Mouse (Mus musculus) liver, adult (tissue): ENCODE results near the gene Klhl22.

ENCODE experiments used
- GATA4 ChIP-seq: IDR thresholded peaks from 2 replicates; pipeline ENCODE4 v1.6.1; 2014; ENCODE audit warnings: mild to moderate bottlenecking, low read length; ENCODE audit not compliant: insufficient replicate concordance

Klhl22 gene

DNA sequence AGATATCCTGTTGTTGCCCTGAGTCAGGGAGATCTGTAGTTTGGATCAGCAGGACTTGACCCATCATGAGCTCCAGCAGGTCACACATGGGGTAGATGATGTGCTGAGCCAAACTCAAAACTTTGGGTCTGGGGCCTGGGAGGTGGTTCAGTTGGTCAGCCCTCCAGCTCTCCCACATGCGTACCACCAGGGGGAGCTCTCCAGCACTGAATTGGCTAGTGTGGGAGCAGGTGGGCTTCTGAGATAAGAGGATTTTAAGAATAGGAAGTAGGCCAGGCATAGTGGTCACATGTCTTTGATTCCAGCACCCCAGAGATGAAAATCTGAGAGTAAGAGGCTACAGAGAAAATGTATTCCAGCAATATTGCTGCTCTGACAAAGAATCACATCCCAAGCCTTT is 14.9 kb upstream of the Klhl22 start:
- TF ChIP-seq GATA4, result no peak

DNA sequence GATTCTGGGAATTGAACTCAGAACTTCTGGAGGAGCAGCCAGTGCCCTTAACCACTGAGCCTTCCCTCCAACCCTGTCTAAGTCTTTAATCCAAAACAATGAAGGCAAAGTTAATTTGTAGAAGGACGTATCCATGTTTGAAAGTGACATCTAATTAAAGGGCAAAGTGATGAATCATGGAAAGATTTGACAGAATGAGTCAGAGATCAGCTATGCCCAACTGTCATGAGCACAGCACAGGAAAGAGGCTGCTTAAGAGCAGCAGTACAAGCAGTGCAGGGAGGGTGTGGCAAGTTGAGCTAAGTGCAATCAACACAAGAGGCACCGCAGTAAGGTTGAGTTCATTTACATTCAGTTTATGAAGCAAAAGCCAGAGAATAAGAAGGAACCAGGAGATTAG is 14.4 kb upstream of the Klhl22 start:
- TF ChIP-seq GATA4, result no peak

- TF ChIP-seq GATA4, result no peak
Measured at GRCm38 (mm10) chr16:17753001-17753400, 6.4 kb upstream of the Klhl22 start.

DNA sequence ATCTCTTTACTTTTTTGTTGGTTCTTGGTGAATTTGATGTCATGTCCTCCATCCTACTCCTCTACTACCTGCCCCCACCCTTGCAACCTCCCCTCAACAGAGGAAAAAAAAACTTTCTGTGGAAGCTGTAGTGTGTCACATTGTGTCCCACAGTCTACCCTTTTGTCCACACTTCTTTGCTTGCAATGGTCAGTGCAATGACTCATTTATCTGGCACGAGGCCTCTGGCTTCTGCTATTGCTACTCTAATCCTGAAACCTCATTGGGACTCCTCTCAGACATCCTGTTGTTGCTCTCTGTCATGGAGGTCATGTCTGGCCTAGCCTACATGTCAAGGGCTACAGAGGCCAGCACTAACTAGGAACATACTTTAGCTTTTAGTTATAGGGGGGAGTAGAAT is 5.7 kb upstream of the Klhl22 start:
- no peak for TF ChIP-seq GATA4

DNA sequence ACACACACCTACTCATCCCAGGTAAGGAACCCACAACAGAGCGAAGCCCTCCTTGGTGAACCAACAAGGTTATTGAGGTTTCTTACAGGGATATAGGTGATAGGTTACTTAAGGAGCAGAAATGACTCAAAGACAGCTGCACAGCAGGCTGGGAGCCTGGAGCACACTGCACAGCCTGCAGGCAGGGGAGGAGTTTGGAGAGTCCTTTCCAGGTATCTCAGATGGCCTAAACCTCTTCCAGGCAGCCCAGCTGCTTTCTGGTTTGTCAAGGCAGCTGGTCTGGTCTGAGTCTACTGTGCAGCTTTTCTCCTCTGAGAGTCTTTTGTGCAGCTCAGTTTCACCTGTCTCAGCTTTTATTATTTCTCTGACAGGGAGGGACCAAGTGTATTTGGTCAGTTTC is 1.7 kb upstream of the Klhl22 start:
- TF ChIP-seq GATA4, result no peak

GRCm38 (mm10) chr16:17758902-17759301 is 516 bp upstream of the Klhl22 start:
- TF ChIP-seq GATA4, result no peak

DNA sequence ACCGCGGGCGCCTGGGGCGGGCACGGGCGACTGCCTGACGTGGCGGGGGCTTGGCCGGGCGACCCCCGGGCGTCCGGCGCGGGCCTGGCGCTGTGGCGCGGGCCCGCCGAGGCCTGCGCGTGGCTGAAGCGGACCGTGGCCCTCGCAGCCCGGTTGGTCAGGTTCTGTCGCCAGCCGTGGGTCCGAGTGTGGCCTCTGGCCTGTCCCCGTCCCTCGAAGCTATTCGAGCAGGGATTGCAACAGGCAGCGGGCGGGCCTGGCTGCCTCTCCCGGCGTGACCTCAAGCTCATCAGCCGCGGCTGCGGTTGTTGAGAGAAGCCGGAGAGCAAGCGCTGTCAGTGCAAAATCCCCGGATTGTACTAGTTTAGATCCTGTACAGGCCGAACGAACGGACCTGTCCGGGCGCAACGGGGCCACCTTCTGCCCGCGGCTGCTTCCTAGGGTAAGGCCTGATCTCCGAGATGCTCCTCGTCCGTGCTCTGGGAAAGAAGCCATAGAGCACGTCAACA is 449 bp downstream of the Klhl22 start:
- TF ChIP-seq GATA4, result no peak

GRCm38 (mm10) chr16:17760657-17761056 is 1.2 kb downstream of the Klhl22 start:
- no peak for TF ChIP-seq GATA4

GRCm38 (mm10) chr16:17761074-17761473 is 1.7 kb downstream of the Klhl22 start:
- TF ChIP-seq GATA4, result no peak

DNA sequence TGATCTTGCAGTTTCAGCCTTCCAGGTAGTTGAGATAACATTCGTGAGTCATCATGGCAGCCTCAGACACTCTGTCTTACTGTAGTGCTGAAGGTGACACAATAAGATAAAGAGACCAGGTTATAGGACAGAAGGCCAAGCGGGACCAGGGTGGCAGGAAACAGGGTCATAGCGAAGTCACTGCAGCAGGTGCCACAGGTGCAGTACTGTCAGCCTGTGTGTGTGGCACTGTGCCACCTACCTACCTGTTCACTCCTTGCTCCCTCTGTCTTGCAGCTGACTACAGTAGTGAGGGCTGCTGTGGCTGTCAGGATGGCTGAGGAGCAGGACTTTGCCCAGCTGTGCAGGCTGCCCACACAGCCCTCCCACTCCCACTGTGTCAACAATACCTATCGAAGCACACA is 4.7 kb downstream of the Klhl22 start:
- TF ChIP-seq GATA4, result no peak

GRCm38 (mm10) chr16:17768834-17769233 is 9.4 kb downstream of the Klhl22 start:
- TF ChIP-seq GATA4, result no peak

DNA sequence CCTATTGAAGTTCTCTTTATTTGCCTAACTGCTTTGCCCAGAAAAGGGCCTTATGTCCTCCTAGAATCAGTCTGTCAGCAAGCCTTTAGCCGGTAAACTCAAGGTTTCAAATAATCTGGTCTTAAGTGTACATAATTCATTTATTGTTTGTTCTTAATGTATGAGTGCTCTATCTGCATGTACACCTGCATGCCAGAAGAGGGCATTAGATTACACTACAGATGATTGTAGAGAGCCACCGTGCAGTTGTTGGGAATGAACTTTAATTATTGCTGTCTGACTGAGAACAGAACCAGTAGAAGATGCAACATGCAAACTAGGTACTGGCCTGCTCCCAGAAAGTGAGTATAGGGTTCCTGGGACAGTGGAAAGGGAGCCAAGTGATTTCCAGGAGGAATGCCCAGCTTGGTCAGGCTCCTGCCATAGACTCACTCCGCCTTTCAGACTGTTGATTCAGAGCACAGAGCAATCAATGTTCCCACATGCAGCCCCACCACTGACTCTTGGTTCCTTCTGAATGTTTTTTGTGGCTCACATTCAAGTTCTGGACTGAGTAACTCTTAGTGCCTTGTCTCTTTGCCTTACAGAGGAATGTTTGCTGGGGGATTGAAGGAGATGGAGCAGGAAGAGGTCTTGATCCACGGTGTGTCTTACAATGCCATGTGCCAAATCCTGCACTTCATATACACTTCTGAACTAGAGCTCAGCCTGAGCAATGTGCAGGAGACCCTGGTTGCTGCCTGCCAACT is 11.9 kb downstream of the Klhl22 start:
- no peak for TF ChIP-seq GATA4

- no peak for TF ChIP-seq GATA4
Measured at GRCm38 (mm10) chr16:17776828-17777227, 17.4 kb downstream of the Klhl22 start.

DNA sequence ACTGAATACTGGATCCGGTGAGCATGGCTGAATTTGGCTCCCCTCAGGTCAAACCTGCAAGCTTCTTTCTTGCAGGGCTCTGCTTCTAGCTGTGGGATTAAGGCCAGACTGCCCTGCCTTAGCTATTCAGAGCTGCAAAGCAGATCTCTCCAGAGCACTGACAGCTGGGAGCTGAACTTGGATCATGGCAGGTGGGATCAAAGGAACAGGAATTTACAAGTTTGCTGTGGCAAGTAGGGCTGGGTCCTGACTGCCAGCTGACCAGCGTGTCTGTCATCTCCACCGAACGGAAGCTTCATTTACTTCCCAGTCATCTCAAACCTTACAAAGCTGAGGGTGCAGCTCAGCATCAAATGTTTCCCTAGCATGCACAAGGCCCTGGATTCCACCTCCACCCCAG is 18.8 kb downstream of the Klhl22 start:
- TF ChIP-seq GATA4, result no peak

GRCm38 (mm10) chr16:17779692-17780091 is 20.3 kb downstream of the Klhl22 start:
- no peak for TF ChIP-seq GATA4

DNA sequence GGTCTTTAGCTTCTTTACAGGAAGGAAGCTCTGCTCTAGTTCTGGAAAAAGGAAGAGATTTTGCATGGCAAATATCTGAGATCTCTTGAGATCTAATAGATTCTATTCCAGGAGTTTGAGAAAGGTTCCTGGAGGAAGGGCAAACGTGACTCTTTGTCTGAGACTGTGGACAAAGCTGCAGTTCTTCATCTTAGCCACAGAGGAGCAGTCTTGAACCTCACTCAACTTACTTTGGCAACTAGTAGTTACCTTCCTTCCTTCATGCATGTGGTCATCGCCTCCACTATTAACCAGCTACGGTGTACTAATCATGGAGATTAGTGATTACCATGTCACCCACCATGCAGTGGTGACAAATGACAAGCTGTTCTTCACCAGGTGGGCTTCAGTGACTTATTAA is 25.9 kb downstream of the Klhl22 start:
- TF ChIP-seq GATA4, result no peak

GRCm38 (mm10) chr16:17792728-17793127 is 33.3 kb downstream of the Klhl22 start:
- TF ChIP-seq GATA4, result no peak
